Mouse (Mus musculus): ENCODE measurements around the gene 4933406M09Rik.

DNA sequence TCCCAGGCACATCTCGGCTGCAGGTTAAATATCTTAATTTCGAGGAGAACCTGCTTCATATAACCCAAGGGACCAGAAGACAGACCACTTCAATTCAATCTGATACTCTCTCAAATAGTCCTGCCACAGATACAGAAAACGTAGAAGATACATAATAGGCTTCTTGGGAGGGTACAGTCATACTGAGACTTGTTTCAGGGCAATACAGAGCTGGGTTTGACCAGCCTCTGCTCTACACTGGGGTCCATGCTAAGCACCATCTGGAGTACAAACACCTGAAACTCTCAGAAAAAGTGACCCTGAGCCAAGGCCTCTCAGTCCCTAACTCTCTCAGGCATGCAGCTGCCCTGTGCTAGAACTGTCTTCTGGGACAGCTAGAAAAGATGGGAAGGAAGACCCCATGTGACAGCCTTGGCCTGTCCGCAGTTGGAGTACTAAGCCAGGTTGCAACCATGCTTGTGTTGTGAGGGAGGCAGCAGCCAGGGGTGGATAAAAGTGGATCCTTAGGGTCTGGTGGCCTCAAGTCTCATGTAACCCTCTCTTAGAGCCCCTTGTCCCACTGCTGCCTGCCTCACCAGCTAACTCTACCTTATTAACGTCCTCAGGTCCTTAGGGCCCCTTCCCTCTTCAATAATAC is 44.0 kb upstream of the 4933406M09Rik start:
- TF ChIP-seq CTCF (conservative IDR thresholded peaks at IDR 0.05; ENCODE audit: low read length) (no peak), NANOG (IDR thresholded peaks at IDR 0.05; ENCODE audit: borderline replicate concordance, low read length) (no peak)
